Comparison of ENCODE assay signal across 10 mouse cellular contexts in the genomic region with DNA sequence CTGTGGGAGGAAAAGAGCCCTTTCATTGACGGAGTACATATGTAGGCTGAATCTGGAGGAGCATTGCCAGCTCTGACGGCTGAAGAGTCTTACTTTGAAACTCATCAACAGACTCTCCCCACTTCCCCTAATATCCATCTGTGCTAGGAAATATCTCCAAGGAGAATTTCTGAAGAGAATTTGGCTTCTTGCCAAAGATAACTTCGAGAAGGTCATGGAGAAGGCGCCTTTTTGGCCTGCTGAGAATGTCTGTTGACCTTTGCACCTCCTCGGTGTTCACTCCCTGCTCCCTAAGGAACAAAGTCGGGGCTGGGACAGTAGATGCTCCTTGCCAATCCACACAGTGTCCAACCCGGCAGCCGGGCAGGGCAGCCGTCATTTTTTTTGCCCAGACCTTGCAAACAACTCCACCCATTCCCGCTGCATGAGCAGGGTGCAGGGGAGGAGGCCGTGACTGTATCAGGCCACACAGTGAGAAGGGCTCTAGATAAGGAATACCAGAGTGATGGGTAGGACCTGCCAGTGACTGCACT. TPM values are rescaled to one million over a fixed set of nuclear protein-coding genes. Genes with fewer than 3 reads are reported as not detected.
DNase-seq lines count a peak whose midpoint lies in the region; ATAC-seq and TF ChIP-seq lines count a peak whose summit lies in the region.
"Had no signal": no experiment of that assay in that cellular context is flagged by ENCODE, and none has a peak within 500 bp of the region (broad histone marks: within the 10 kb centered on the region; RNA-seq: fewer than 3 reads in every experiment).

No protein-coding gene starts in this region.

- H3K9me3 ChIP-seq in embryonic facial prominence, embryonic 14.5 days (ENCODE audit: control insufficient read depth, low read length) = 0 out of 2 replicates have a peak, but pooled peaks cover under 1% of the 10 kb centered on the region
- H3K9me3 ChIP-seq in embryonic facial prominence, embryonic 10.5 days = peaks cover 2% of the 10 kb centered on the region
- peaks cover 2% of the 10 kb centered on the region; the same call in 1 of the 2 replicates for H3K9me3 ChIP-seq in intestine, embryonic 14.5 days (ENCODE audit: control insufficient read depth, low read length)
- no peaks in the 10 kb centered on the region; the same call in 1 of the 2 replicates for H3K9me3 ChIP-seq in lung, embryonic 16.5 days (ENCODE audit: control insufficient read depth, low read length)
- H3K9me3 ChIP-seq: liver, embryonic 15.5 days had no signal

- H3K27ac ChIP-seq in embryonic facial prominence, embryonic 14.5 days (replicated peaks; ENCODE audit: low read depth, low read length) = no peak overlapping the region
- H3K27ac ChIP-seq in embryonic facial prominence, embryonic 10.5 days (replicated peaks) = no peak overlapping the region
- H3K27ac ChIP-seq in intestine, embryonic 14.5 days (ENCODE audit: low read depth) = no peak overlapping the region
- H3K27ac ChIP-seq in lung, embryonic 16.5 days (ENCODE audit: low read length) = no peak overlapping the region
- no peak overlapping the region for H3K27ac ChIP-seq in layer of hippocampus, adult 2 months
- H3K27ac ChIP-seq: liver, embryonic 15.5 days had no signal

- no peaks in the 10 kb centered on the region for H3K27me3 ChIP-seq in embryonic facial prominence, embryonic 14.5 days (replicated peaks; ENCODE audit: control insufficient read depth, insufficient read depth, low read length)
- H3K27me3 ChIP-seq in embryonic facial prominence, embryonic 10.5 days (replicated peaks; ENCODE audit: low read depth, poor library complexity, severe bottlenecking) = no peaks in the 10 kb centered on the region
- no peaks in the 10 kb centered on the region for H3K27me3 ChIP-seq in intestine, embryonic 14.5 days (replicated peaks; ENCODE audit: control insufficient read depth, insufficient read depth, low read length)
- no peaks in the 10 kb centered on the region for H3K27me3 ChIP-seq in lung, embryonic 16.5 days (ENCODE audit: control insufficient read depth, insufficient read depth, low read depth, low read length)
- H3K27me3 ChIP-seq: liver, embryonic 15.5 days had no signal

- H3K9ac ChIP-seq in embryonic facial prominence, embryonic 14.5 days (ENCODE audit: low read depth, low read length) = no peak overlapping the region
- no peak overlapping the region for H3K9ac ChIP-seq in intestine, embryonic 14.5 days (ENCODE audit: low read length)
- no peak overlapping the region for H3K9ac ChIP-seq in lung, embryonic 16.5 days (ENCODE audit: low read length)
- H3K9ac ChIP-seq: liver, embryonic 15.5 days had no signal

- H3K36me3 ChIP-seq in embryonic facial prominence, embryonic 14.5 days (ENCODE audit: control insufficient read depth, insufficient read depth, low read length) = no peaks in the 10 kb centered on the region
- H3K36me3 ChIP-seq in embryonic facial prominence, embryonic 10.5 days (replicated peaks) = no peaks in the 10 kb centered on the region
- H3K36me3 ChIP-seq in intestine, embryonic 14.5 days (ENCODE audit: control insufficient read depth, insufficient read depth, low read length) = no peaks in the 10 kb centered on the region
- no peaks in the 10 kb centered on the region for H3K36me3 ChIP-seq in lung, embryonic 16.5 days (ENCODE audit: control insufficient read depth, insufficient read depth, low read length)
- H3K36me3 ChIP-seq: liver, embryonic 15.5 days had no signal

- no peak overlapping the region for H3K4me3 ChIP-seq in embryonic facial prominence, embryonic 14.5 days (ENCODE audit: low read depth, low read length)
- no peak overlapping the region for H3K4me3 ChIP-seq in embryonic facial prominence, embryonic 10.5 days
- H3K4me3 ChIP-seq in intestine, embryonic 14.5 days (ENCODE audit: low read depth, low read length) = no peak overlapping the region
- no peak overlapping the region for H3K4me3 ChIP-seq in lung, embryonic 16.5 days (ENCODE audit: low read length)
- no peak overlapping the region for H3K4me3 ChIP-seq in layer of hippocampus, adult 2 months
- H3K4me3 ChIP-seq: liver, embryonic 15.5 days had no signal

- no peak for ATAC-seq in embryonic facial prominence, embryonic 14.5 days (ENCODE audit: low read depth)
- 0 out of 2 replicates have a peak, but pooled peaks have one; percentile 55 for ATAC-seq in intestine, embryonic 14.5 days (replicated peaks; ENCODE audit: low FRiP score, low TSS enrichment, low read depth)
- peak; percentile 31; the same call in 1 of the 2 replicates for ATAC-seq in lung, embryonic 16.5 days (ENCODE audit: low read depth)

- 55% methylated on average over 11 of the region's 11 CpGs for whole genome bisulfite sequencing in embryonic facial prominence, embryonic 14.5 days
- WGBS in embryonic facial prominence, embryonic 10.5 days = 71% methylated on average over 11 of the region's 11 CpGs
- 50% methylated on average over 11 of the region's 11 CpGs for WGBS in intestine, embryonic 14.5 days
- 14% methylated on average over 11 of the region's 11 CpGs for WGBS in lung, embryonic 16.5 days

- H3K4me2 ChIP-seq in embryonic facial prominence, embryonic 14.5 days (ENCODE audit: low read depth, low read length) = no peak overlapping the region
- H3K4me2 ChIP-seq in intestine, embryonic 14.5 days (ENCODE audit: low read length) = no peak overlapping the region
- no peak overlapping the region for H3K4me2 ChIP-seq in lung, embryonic 16.5 days (ENCODE audit: low read depth, low read length)
- H3K4me2 ChIP-seq: liver, embryonic 15.5 days had no signal

- no peak for TF ChIP-seq CTCF in layer of hippocampus, adult 2 months (conservative IDR thresholded peaks at IDR 0.05)

- intact Hi-C loops in left cerebral cortex, postnatal 4 days (cut with DNase I) = no loop called here

- no peaks in the 10 kb centered on the region for H3K4me1 ChIP-seq in embryonic facial prominence, embryonic 14.5 days (ENCODE audit: control insufficient read depth, insufficient read depth, low read length)
- no peaks in the 10 kb centered on the region for H3K4me1 ChIP-seq in embryonic facial prominence, embryonic 10.5 days
- no peaks in the 10 kb centered on the region for H3K4me1 ChIP-seq in intestine, embryonic 14.5 days (replicated peaks; ENCODE audit: control insufficient read depth, insufficient read depth, low read length)
- 0 out of 2 replicates have a peak, but pooled peaks cover 5% of the 10 kb centered on the region for H3K4me1 ChIP-seq in lung, embryonic 16.5 days (replicated peaks; ENCODE audit: control insufficient read depth, insufficient read depth, low read length)
- H3K4me1 ChIP-seq: liver, embryonic 15.5 days had no signal

- peak; percentile 26 for DNase-seq in embryonic facial prominence, embryonic 14.5 days (ENCODE audit: low spot score)
- no peak for DNase-seq in embryonic facial prominence, embryonic 10.5 days (ENCODE audit: low spot score)
- peak; percentile 86 for DNase-seq in brain, adult 2 months (ENCODE audit: low read depth, low spot score)
- no peak for DNase-seq in intestine, embryonic 14.5 days (ENCODE audit: low spot score)
- DNase-seq in layer of hippocampus, adult 2 months (ENCODE audit: low spot score in 2 of 2) = no peak
- DNase-seq in left cerebral cortex, postnatal 4 days = no peak
- DNase-seq in urinary bladder, postnatal 25 days (ENCODE audit: low spot score) = no peak
- DNase-seq: retina, postnatal 1 day had no signal

RNA-seq across cellular contexts. Expression of gene Ankrd33b, which starts 14.5 kb away (rescaled TPM):
- 1.0 and 1.1 TPM in 2 replicates for polyA plus RNA-seq in embryonic facial prominence, embryonic 14.5 days (2014; fragmentation: Nextera tagmentation; extraction: Ambion mirVana)
- 0.29 and 0.67 TPM in 2 replicates for polyA plus RNA-seq in embryonic facial prominence, embryonic 10.5 days (2016; fragmentation: Nextera tagmentation; extraction: Ambion mirVana)
- polyA plus RNA-seq in intestine, embryonic 14.5 days (2014; fragmentation: Nextera tagmentation; extraction: Ambion mirVana) = 0.41 and 0.47 TPM in 2 replicates
- polyA plus RNA-seq in lung, embryonic 16.5 days (2015; fragmentation: Nextera tagmentation; extraction: Ambion mirVana) = 3.5 and 3.9 TPM in 2 replicates
- 10 to 100 TPM; 58.7 to 59.4 TPM for total RNA-seq in layer of hippocampus, adult 2 months (2021)
- 1 to 10 TPM; 1.2 to 1.3 TPM for total RNA-seq in left cerebral cortex, postnatal 4 days (2021)

Comparison
In these comparisons a context has a peak if more than half of its experiments do, and no peak if none do; other contexts are left out.
1. DNase-seq: peak in embryonic facial prominence, embryonic 14.5 days (single experiment) and brain, adult 2 months (single experiment); none in embryonic facial prominence, embryonic 10.5 days (single experiment), intestine, embryonic 14.5 days (single experiment), layer of hippocampus, adult 2 months (0 of 2), left cerebral cortex, postnatal 4 days (single experiment) and urinary bladder, postnatal 25 days (single experiment).